Mouse (Mus musculus) stomach, embryonic 15.5 days (tissue): ENCODE results near the gene Rxfp4. TPM values are rescaled to one million over a fixed set of nuclear protein-coding genes. Genes with fewer than 3 reads are reported as not detected.
A peak's percentile ranks its signal among the peaks of the same experiment; 100 is the strongest.

ENCODE experiments used
- ATAC-seq: fragments of 200-750 bp; cut with Nextera tagmentation; 2 replicates; pipeline ENCODE4 v1.8.0; 2017; ENCODE audit warnings: low read depth, moderate number of reproducible peaks, moderate TSS enrichment; ENCODE audit not compliant: insufficient read depth, low FRiP score
- H3K27ac ChIP-seq: fragments of 300-500 bp; sonication (generic); 2 replicates; pipeline ENCODE4 v1.5.1; 2015; ENCODE audit warnings: mild to moderate bottlenecking, inconsistent platforms
- H3K27me3 ChIP-seq: fragments of 300-500 bp; sonication (generic); replicated peaks from 2 replicates; pipeline ENCODE4 v1.6.1; 2015; ENCODE audit warnings: inconsistent platforms
- H3K36me3 ChIP-seq: fragments of 300-500 bp; sonication (generic); 2 replicates; pipeline ENCODE4 v1.6.1; 2015; ENCODE audit warnings: inconsistent platforms
- H3K4me1 ChIP-seq: fragments of 300-500 bp; sonication (generic); 2 replicates; pipeline ENCODE4 v1.6.1; 2015; ENCODE audit warnings: inconsistent platforms
- H3K4me2 ChIP-seq: fragments of 300-500 bp; sonication (generic); 2 replicates; pipeline ENCODE4 v1.6.1; 2015; ENCODE audit warnings: mild to moderate bottlenecking, inconsistent platforms
- H3K4me3 ChIP-seq: fragments of 300-500 bp; sonication (generic); replicated peaks from 2 replicates; pipeline ENCODE4 v1.5.1; 2015; ENCODE audit warnings: inconsistent platforms
- H3K9ac ChIP-seq: fragments of 300-500 bp; sonication (generic); 2 replicates; pipeline ENCODE4 v1.6.1; 2015; ENCODE audit warnings: inconsistent platforms
- H3K9me3 ChIP-seq: fragments of 300-500 bp; sonication (generic); 2 replicates; pipeline ENCODE4 v1.6.1; 2016; ENCODE audit warnings: inconsistent platforms
- WGBS: fragments of 180-500 bp; shearing (Covaris S2); methylation state at CpG from one replicate; pipeline ENCODE4 v1.1.7; 2015; 5-methylcytosine and 5-hydroxymethylcytosine counted together
- polyA plus RNA-seq: library from polyadenylated mRNA; unstranded; fragments of >200 nt; fragmentation: Nextera tagmentation; extraction: Ambion mirVana; gene quantifications from 2 replicates; pipeline ENCODE4 v1.2.1, GENCODE M21; 2015

Gene Rxfp4
- polyA plus RNA-seq, 1 experiment from 2014 or later: not detected

GRCm38 (mm10) chr3:88636555-88636986 is 16.4 kb downstream of the Rxfp4 start:
- no peak overlapping the region for H3K27ac ChIP-seq
- ATAC-seq: no peak
- no peak overlapping the region for H3K4me3 ChIP-seq
- no peaks in the 10 kb centered on the region for H3K9me3 ChIP-seq
- WGBS: 90% methylated on average over 8 of the region's 8 CpGs
- no peaks in the 10 kb centered on the region for H3K27me3 ChIP-seq
- peaks cover 88% of the 10 kb centered on the region for H3K36me3 ChIP-seq
- no peaks in the 10 kb centered on the region for H3K4me1 ChIP-seq
- no peak overlapping the region for H3K4me2 ChIP-seq
- H3K9ac ChIP-seq: no peak overlapping the region

- Histone ChIP-seq H3K4me2 (no peak overlapping the region), H3K9ac (no peak overlapping the region), H3K27ac (no peak overlapping the region), H3K36me3 (peaks cover 91% of the 10 kb centered on the region), H3K4me3 (no peak overlapping the region), H3K9me3 (no peaks in the 10 kb centered on the region), H3K4me1 (no peaks in the 10 kb centered on the region), H3K27me3 (no peaks in the 10 kb centered on the region)
- no peak for ATAC-seq
- 91% methylated on average over 19 of the region's 19 CpGs for WGBS
Measured at GRCm38 (mm10) chr3:88635506-88636275, 17.3 kb downstream of the Rxfp4 start.

- no peak overlapping the region for H3K4me2 ChIP-seq
- no peaks in the 10 kb centered on the region for H3K9me3 ChIP-seq
- H3K27me3 ChIP-seq: no peaks in the 10 kb centered on the region
- no peak overlapping the region for H3K4me3 ChIP-seq
- peaks cover 79% of the 10 kb centered on the region for H3K36me3 ChIP-seq
- no peak overlapping the region for H3K27ac ChIP-seq
- H3K9ac ChIP-seq: no peak overlapping the region
- ATAC-seq: no peak
- H3K4me1 ChIP-seq: peaks cover 6% of the 10 kb centered on the region; the same call in 1 of the 2 replicates
- 94% methylated on average over 10 of the region's 10 CpGs for WGBS
Measured at GRCm38 (mm10) chr3:88633056-88633455, 19.9 kb downstream of the Rxfp4 start.

GRCm38 (mm10) chr3:88631921-88632587 is 20.9 kb downstream of the Rxfp4 start:
- Histone ChIP-seq H3K4me2 (no peak overlapping the region), H3K9ac (no peak overlapping the region), H3K27ac (no peak overlapping the region), H3K4me3 (no peak overlapping the region), H3K4me1 (peaks cover 11% of the 10 kb centered on the region; the same call in 1 of the 2 replicates), H3K36me3 (peaks cover 73% of the 10 kb centered on the region), H3K9me3 (no peaks in the 10 kb centered on the region), H3K27me3 (no peaks in the 10 kb centered on the region)
- 67% methylated on average over 12 of the region's 12 CpGs for WGBS
- no peak for ATAC-seq

- no peak overlapping the region for H3K4me2 ChIP-seq
- peaks cover 68% of the 10 kb centered on the region for H3K36me3 ChIP-seq
- no peaks in the 10 kb centered on the region for H3K27me3 ChIP-seq
- no peaks in the 10 kb centered on the region for H3K9me3 ChIP-seq
- H3K4me1 ChIP-seq: peaks cover 19% of the 10 kb centered on the region
- no peak overlapping the region for H3K4me3 ChIP-seq
- no peak overlapping the region for H3K27ac ChIP-seq
- 55% methylated on average over 6 of the region's 6 CpGs for WGBS
- ATAC-seq: peak; percentile 30
- no peak overlapping the region for H3K9ac ChIP-seq
Measured at GRCm38 (mm10) chr3:88630849-88631341, 22.0 kb downstream of the Rxfp4 start.

- H3K27ac ChIP-seq: no peak overlapping the region
- no peaks in the 10 kb centered on the region for H3K27me3 ChIP-seq
- peaks cover 26% of the 10 kb centered on the region for H3K4me1 ChIP-seq
- no peak overlapping the region for H3K4me3 ChIP-seq
- no peak overlapping the region for H3K4me2 ChIP-seq
- H3K9ac ChIP-seq: no peak overlapping the region
- H3K9me3 ChIP-seq: no peaks in the 10 kb centered on the region
- 78% methylated on average over 9 of the region's 9 CpGs for WGBS
- ATAC-seq: no peak
- peaks cover 59% of the 10 kb centered on the region for H3K36me3 ChIP-seq
Measured at GRCm38 (mm10) chr3:88630018-88630417, 22.9 kb downstream of the Rxfp4 start.

- no peak overlapping the region for H3K4me2 ChIP-seq
- ATAC-seq: no peak
- H3K36me3 ChIP-seq: peaks cover 51% of the 10 kb centered on the region
- no peaks in the 10 kb centered on the region for H3K27me3 ChIP-seq
- no peaks in the 10 kb centered on the region for H3K9me3 ChIP-seq
- no peak overlapping the region for H3K27ac ChIP-seq
- no peak overlapping the region for H3K9ac ChIP-seq
- H3K4me1 ChIP-seq: peaks cover 34% of the 10 kb centered on the region
- no peak overlapping the region for H3K4me3 ChIP-seq
- WGBS: 83% methylated on average over 13 of the region's 13 CpGs
Measured at GRCm38 (mm10) chr3:88629244-88629643, 23.7 kb downstream of the Rxfp4 start.

GRCm38 (mm10) chr3:88628766-88629165 is 24.2 kb downstream of the Rxfp4 start:
- Histone ChIP-seq H3K36me3 (peaks cover 47% of the 10 kb centered on the region), H3K27ac (no peak overlapping the region), H3K4me2 (no peak overlapping the region), H3K4me1 (peaks cover 39% of the 10 kb centered on the region), H3K4me3 (no peak overlapping the region), H3K9me3 (no peaks in the 10 kb centered on the region), H3K27me3 (no peaks in the 10 kb centered on the region), H3K9ac (no peak overlapping the region)
- no peak for ATAC-seq
- 53% methylated on average over 4 of the region's 4 CpGs for WGBS

GRCm38 (mm10) chr3:88627535-88627934 is 25.4 kb downstream of the Rxfp4 start:
- H3K9me3 ChIP-seq: no peaks in the 10 kb centered on the region
- no peak for ATAC-seq
- H3K36me3 ChIP-seq: peaks cover 34% of the 10 kb centered on the region
- no peak overlapping the region for H3K9ac ChIP-seq
- H3K4me3 ChIP-seq: no peak overlapping the region
- WGBS: 87% methylated on average over 2 of the region's 2 CpGs
- no peak overlapping the region for H3K4me2 ChIP-seq
- peaks cover 42% of the 10 kb centered on the region for H3K4me1 ChIP-seq
- H3K27me3 ChIP-seq: no peaks in the 10 kb centered on the region
- H3K27ac ChIP-seq: no peak overlapping the region

- Histone ChIP-seq H3K9ac (no peak overlapping the region), H3K27ac (no peak overlapping the region), H3K9me3 (no peaks in the 10 kb centered on the region), H3K27me3 (no peaks in the 10 kb centered on the region), H3K4me2 (no peak overlapping the region), H3K4me3 (no peak overlapping the region), H3K4me1 (peaks cover 42% of the 10 kb centered on the region), H3K36me3 (peaks cover 30% of the 10 kb centered on the region)
- no peak for ATAC-seq
- WGBS: 52% methylated on average over 4 of the region's 4 CpGs
Measured at GRCm38 (mm10) chr3:88627114-88627513, 25.8 kb downstream of the Rxfp4 start.

GRCm38 (mm10) chr3:88626316-88626715 is 26.6 kb downstream of the Rxfp4 start:
- ATAC-seq: no peak
- H3K9ac ChIP-seq: no peak overlapping the region
- H3K27me3 ChIP-seq: no peaks in the 10 kb centered on the region
- peaks cover 42% of the 10 kb centered on the region for H3K4me1 ChIP-seq
- no peak overlapping the region for H3K27ac ChIP-seq
- H3K36me3 ChIP-seq: peaks cover 23% of the 10 kb centered on the region
- no peak overlapping the region for H3K4me3 ChIP-seq
- H3K4me2 ChIP-seq: no peak overlapping the region
- WGBS: 68% methylated on average over 7 of the region's 7 CpGs
- no peaks in the 10 kb centered on the region for H3K9me3 ChIP-seq

GRCm38 (mm10) chr3:88625531-88625930 is 27.4 kb downstream of the Rxfp4 start:
- H3K4me2 ChIP-seq: no peak overlapping the region
- H3K27me3 ChIP-seq: no peaks in the 10 kb centered on the region
- no peak overlapping the region for H3K4me3 ChIP-seq
- H3K36me3 ChIP-seq: peaks cover 16% of the 10 kb centered on the region
- peaks cover 42% of the 10 kb centered on the region for H3K4me1 ChIP-seq
- no peak for ATAC-seq
- no peak overlapping the region for H3K9ac ChIP-seq
- WGBS: 89% methylated on average over 7 of the region's 7 CpGs
- H3K9me3 ChIP-seq: no peaks in the 10 kb centered on the region
- peak overlapping the region; percentile 97; the same call in 1 of the 2 replicates for H3K27ac ChIP-seq
